Mouse (Mus musculus) myocyte (in vitro differentiated cells): ENCODE measurements around the gene C1s2.

Experiments
- E2F4 ChIP-seq: IDR thresholded peaks from one replicate; pipeline ENCODE4 v1.6.1; 2011; ENCODE audit warnings: mild to moderate bottlenecking, control low read depth, moderate library complexity; ENCODE audit not compliant: insufficient read depth
- POLR2A ChIP-seq: IDR thresholded peaks from one replicate; pipeline ENCODE4 v1.6.1; 2011; ENCODE audit warnings: low read depth, mild to moderate bottlenecking, control low read depth, moderate library complexity; ENCODE audit not compliant: insufficient read length
- TCF12 ChIP-seq: IDR thresholded peaks from one replicate; pipeline ENCODE4 v1.6.1; 2011; ENCODE audit warnings: mild to moderate bottlenecking, control low read depth; ENCODE audit not compliant: poor library complexity, insufficient read depth, severe bottlenecking

- TF ChIP-seq TCF12: no peak
- TF ChIP-seq POLR2A: no peak
- TF ChIP-seq E2F4: no peak
Observed at GRCm38 (mm10) chr6:124586266-124586665, 49.6 kb downstream of the C1s2 start.
